Mouse (Mus musculus): ENCODE measurements around the gene Rab3il1. TPM values are rescaled to one million over a fixed set of nuclear protein-coding genes. Genes with fewer than 3 reads are reported as not detected.

The Rab3il1 gene
- polyA plus RNA-seq, 1 experiment, result 4.1 TPM

GRCm38 (mm10) chr19:10056686-10057085 is 55.2 kb downstream of the Rab3il1 start:
- no peak overlapping the region for H3K27ac ChIP-seq (ENCODE audit: insufficient read depth, low read length)
- no peak overlapping the region for H3K4me3 ChIP-seq (ENCODE audit: low read depth, low read length)
- no peaks in the 10 kb centered on the region for H3K4me1 ChIP-seq (ENCODE audit: control insufficient read depth, insufficient read depth, low read length)
- no peaks in the 10 kb centered on the region for H3K9me3 ChIP-seq (replicated peaks; ENCODE audit: control insufficient read depth, insufficient read depth, low read length, poor library complexity, severe bottlenecking)
- no peak overlapping the region for H3K9ac ChIP-seq (ENCODE audit: low read depth, poor library complexity, severe bottlenecking)
- no peaks in the 10 kb centered on the region for H3K36me3 ChIP-seq (ENCODE audit: control insufficient read depth, insufficient read depth, low read length, poor library complexity, severe bottlenecking)
- no peaks in the 10 kb centered on the region for H3K27me3 ChIP-seq (ENCODE audit: control insufficient read depth, insufficient read depth, low read length, poor library complexity, severe bottlenecking)
- TF ChIP-seq POLR2A (IDR thresholded peaks at IDR 0.05; ENCODE audit: insufficient read depth, low read length) (no peak), CTCF (IDR thresholded peaks at IDR 0.05; ENCODE audit: low read depth, low read length) (no peak), EP300 (IDR thresholded peaks at IDR 0.05; ENCODE audit: insufficient read depth, low read depth, low read length) (no peak)

GRCm38 (mm10) chr19:10057486-10058351 is 56.2 kb downstream of the Rab3il1 start:
- Histone ChIP-seq H3K27me3 (ENCODE audit: control insufficient read depth, insufficient read depth, low read length, poor library complexity, severe bottlenecking) (no peaks in the 10 kb centered on the region), H3K36me3 (ENCODE audit: control insufficient read depth, insufficient read depth, low read length, poor library complexity, severe bottlenecking) (no peaks in the 10 kb centered on the region), H3K27ac (ENCODE audit: insufficient read depth, low read length) (no peak overlapping the region), H3K9me3 (replicated peaks; ENCODE audit: control insufficient read depth, insufficient read depth, low read length, poor library complexity, severe bottlenecking) (no peaks in the 10 kb centered on the region), H3K9ac (ENCODE audit: low read depth, poor library complexity, severe bottlenecking) (no peak overlapping the region), H3K4me1 (ENCODE audit: control insufficient read depth, insufficient read depth, low read length) (no peaks in the 10 kb centered on the region), H3K4me3 (ENCODE audit: low read depth, low read length) (no peak overlapping the region)
- TF ChIP-seq POLR2A (IDR thresholded peaks at IDR 0.05; ENCODE audit: insufficient read depth, low read length) (no peak), EP300 (IDR thresholded peaks at IDR 0.05; ENCODE audit: insufficient read depth, low read depth, low read length) (no peak), CTCF (IDR thresholded peaks at IDR 0.05; ENCODE audit: low read depth, low read length) (no peak)

- Histone ChIP-seq H3K9ac (ENCODE audit: low read depth, poor library complexity, severe bottlenecking) (no peak overlapping the region), H3K4me3 (ENCODE audit: low read depth, low read length) (no peak overlapping the region), H3K9me3 (replicated peaks; ENCODE audit: control insufficient read depth, insufficient read depth, low read length, poor library complexity, severe bottlenecking) (no peaks in the 10 kb centered on the region), H3K36me3 (ENCODE audit: control insufficient read depth, insufficient read depth, low read length, poor library complexity, severe bottlenecking) (no peaks in the 10 kb centered on the region), H3K4me1 (ENCODE audit: control insufficient read depth, insufficient read depth, low read length) (no peaks in the 10 kb centered on the region), H3K27me3 (ENCODE audit: control insufficient read depth, insufficient read depth, low read length, poor library complexity, severe bottlenecking) (no peaks in the 10 kb centered on the region), H3K27ac (ENCODE audit: insufficient read depth, low read length) (no peak overlapping the region)
- TF ChIP-seq POLR2A (IDR thresholded peaks at IDR 0.05; ENCODE audit: insufficient read depth, low read length) (no peak), EP300 (IDR thresholded peaks at IDR 0.05; ENCODE audit: insufficient read depth, low read depth, low read length) (no peak), CTCF (IDR thresholded peaks at IDR 0.05; ENCODE audit: low read depth, low read length) (no peak)
Observed at GRCm38 (mm10) chr19:10058352-10058825, 56.9 kb downstream of the Rab3il1 start.

- Histone ChIP-seq H3K27me3 (ENCODE audit: control insufficient read depth, insufficient read depth, low read length, poor library complexity, severe bottlenecking) (no peaks in the 10 kb centered on the region), H3K36me3 (ENCODE audit: control insufficient read depth, insufficient read depth, low read length, poor library complexity, severe bottlenecking) (no peaks in the 10 kb centered on the region), H3K4me3 (ENCODE audit: low read depth, low read length) (no peak overlapping the region), H3K27ac (ENCODE audit: insufficient read depth, low read length) (no peak overlapping the region), H3K4me1 (ENCODE audit: control insufficient read depth, insufficient read depth, low read length) (no peaks in the 10 kb centered on the region), H3K9ac (ENCODE audit: low read depth, poor library complexity, severe bottlenecking) (no peak overlapping the region), H3K9me3 (replicated peaks; ENCODE audit: control insufficient read depth, insufficient read depth, low read length, poor library complexity, severe bottlenecking) (no peaks in the 10 kb centered on the region)
- TF ChIP-seq POLR2A (IDR thresholded peaks at IDR 0.05; ENCODE audit: insufficient read depth, low read length), result no peak
- TF ChIP-seq CTCF (IDR thresholded peaks at IDR 0.05; ENCODE audit: low read depth, low read length), result no peak
- no peak for TF ChIP-seq EP300 (IDR thresholded peaks at IDR 0.05; ENCODE audit: insufficient read depth, low read depth, low read length)
Observed at GRCm38 (mm10) chr19:10058876-10059427, 57.5 kb downstream of the Rab3il1 start.

GRCm38 (mm10) chr19:10059911-10060567 is 58.6 kb downstream of the Rab3il1 start:
- H3K4me1 ChIP-seq (ENCODE audit: control insufficient read depth, insufficient read depth, low read length), result no peaks in the 10 kb centered on the region
- H3K27ac ChIP-seq (ENCODE audit: insufficient read depth, low read length), result no peak overlapping the region
- H3K27me3 ChIP-seq (ENCODE audit: control insufficient read depth, insufficient read depth, low read length, poor library complexity, severe bottlenecking), result no peaks in the 10 kb centered on the region
- TF ChIP-seq EP300 (IDR thresholded peaks at IDR 0.05; ENCODE audit: insufficient read depth, low read depth, low read length), result no peak
- peak; percentile 78 for TF ChIP-seq CTCF (IDR thresholded peaks at IDR 0.05; ENCODE audit: low read depth, low read length)
- TF ChIP-seq POLR2A (IDR thresholded peaks at IDR 0.05; ENCODE audit: insufficient read depth, low read length), result no peak
- no peaks in the 10 kb centered on the region for H3K36me3 ChIP-seq (ENCODE audit: control insufficient read depth, insufficient read depth, low read length, poor library complexity, severe bottlenecking)
- no peak overlapping the region for H3K4me3 ChIP-seq (ENCODE audit: low read depth, low read length)
- no peak overlapping the region for H3K9ac ChIP-seq (ENCODE audit: low read depth, poor library complexity, severe bottlenecking)
- no peaks in the 10 kb centered on the region for H3K9me3 ChIP-seq (replicated peaks; ENCODE audit: control insufficient read depth, insufficient read depth, low read length, poor library complexity, severe bottlenecking)

All from ES-Bruce4 (cell line).